Mouse (Mus musculus) cerebral cortex, adult 2 months (tissue): ENCODE measurements around the gene Lingo1.

Source experiments
- WGBS: fragments of 180-500 bp; shearing (Covaris S2); methylation state at CpG from one replicate; pipeline ENCODE4 v1.1.7; 2018; 5-methylcytosine and 5-hydroxymethylcytosine counted together

The Lingo1 gene

GRCm38 (mm10) chr9:56795721-56796655, at the start of gene Lingo1:
TSS of gene Lingo1 (minus strand) at chr9:56796468.
- WGBS: under 1% methylated on average over 87 of the region's 88 CpGs

DNA sequence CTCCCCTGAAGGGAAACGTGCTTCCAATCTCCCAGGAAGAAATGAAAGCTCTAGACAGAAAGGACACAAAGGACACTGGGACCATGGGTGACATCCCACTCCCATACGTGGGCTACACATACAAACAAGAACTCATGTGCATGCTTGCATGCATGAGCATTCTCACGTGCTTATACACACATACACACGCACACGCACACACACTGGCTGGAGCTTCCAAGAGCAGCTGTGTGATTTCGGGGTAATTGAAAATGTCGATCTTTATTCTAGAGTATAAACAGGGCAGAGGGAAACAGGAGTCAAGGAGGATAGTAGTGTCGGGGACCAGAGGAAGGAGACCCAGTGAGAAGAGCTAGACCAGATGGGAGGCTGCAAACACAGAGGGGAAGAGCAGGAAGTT, 48.4 kb upstream of the Lingo1 start:
- 66% methylated on average over 8 of the region's 8 CpGs for WGBS

DNA sequence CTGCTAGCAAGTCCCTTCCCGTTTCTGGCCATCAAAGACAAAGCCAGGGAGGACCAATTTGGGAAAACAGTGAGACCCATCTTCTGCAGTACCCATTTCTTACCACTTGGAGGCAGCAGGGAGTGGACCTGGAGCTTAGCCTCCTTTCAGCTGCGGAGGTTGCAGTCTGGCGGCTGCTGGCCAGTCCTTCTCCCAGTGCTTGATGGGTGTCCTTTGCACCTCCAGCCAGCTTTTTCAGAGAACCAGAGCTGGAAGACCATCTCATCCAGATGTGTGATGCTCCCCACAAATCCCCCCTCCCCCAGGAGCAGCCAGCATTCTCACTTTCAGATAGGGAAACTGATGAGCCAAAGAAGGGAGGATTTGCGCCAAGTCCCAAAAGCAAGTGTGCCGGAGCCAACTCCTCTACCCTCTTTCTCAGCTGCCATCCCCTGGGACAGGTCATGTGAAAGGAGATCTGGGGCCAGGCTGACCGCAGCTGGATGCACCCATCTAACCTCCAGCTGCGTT, 47.5 kb upstream of the Lingo1 start:
- 29% methylated on average over 7 of the region's 7 CpGs for WGBS

DNA sequence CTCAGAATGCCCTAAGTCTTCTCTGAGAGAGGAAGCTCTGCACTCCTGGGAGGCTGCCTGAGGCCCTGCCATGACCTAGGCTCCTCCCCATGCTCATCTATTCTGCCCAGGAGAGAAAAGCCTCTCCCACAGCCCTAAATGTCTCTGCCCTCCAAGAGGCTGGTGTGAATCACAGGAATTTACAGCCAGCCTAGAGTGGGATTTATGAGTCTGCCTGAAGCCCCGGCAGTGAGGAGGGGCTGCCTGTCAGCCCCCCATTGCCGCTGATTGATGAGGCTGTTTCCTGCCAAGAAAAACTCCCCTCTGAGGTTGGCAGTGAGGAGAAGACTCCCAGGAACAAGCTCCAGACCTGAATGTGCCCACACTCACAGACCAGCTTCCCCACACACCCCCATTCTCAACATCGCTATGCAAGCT, 46.0 kb upstream of the Lingo1 start:
- 44% methylated on average over 3 of the region's 3 CpGs for WGBS

DNA sequence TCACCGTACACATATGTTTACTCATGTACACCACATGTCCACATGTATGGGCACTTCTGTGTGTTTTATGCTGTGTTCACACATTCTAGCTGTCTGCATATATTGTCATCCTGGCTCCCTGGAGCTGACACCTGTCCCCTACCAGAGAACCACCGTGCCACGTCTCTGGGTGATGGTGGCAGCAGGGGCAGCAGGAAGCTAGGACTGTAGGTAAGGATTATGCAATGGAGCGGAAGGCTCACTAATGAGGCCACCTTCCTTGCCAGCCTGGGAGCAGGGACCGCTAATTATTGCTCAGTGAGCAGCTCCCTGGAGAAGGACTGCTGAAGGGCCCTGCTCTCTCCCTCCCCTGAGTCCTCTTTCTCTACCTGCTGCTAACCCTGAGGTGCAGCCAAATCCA, 44.5 kb upstream of the Lingo1 start:
- 77% methylated on average over 5 of the region's 5 CpGs for WGBS

DNA sequence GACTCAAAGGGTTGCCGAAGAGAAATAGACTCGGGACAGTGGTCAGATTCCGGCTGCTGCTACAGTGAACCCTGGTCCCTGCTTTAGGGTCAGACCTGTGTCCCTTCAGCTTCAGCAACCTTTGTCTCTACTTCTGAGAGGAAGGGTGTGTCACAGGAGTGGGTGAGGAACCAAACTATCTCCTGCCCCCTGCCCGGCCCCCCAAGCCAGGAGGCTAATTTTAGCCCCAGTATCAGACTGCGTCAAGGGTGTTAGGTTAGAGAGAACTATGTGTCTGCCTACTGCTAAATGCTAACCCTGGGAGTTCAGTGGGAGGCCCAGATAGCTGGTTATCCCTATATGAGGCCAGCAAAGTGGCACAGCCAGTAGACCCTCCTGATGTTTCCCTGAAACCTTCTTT, 38.9 kb upstream of the Lingo1 start:
- WGBS: 90% methylated on average over 5 of the region's 5 CpGs

- 20% methylated on average over 6 of the region's 6 CpGs for WGBS
Measured at GRCm38 (mm10) chr9:56832900-56833299, 36.6 kb upstream of the Lingo1 start.

DNA sequence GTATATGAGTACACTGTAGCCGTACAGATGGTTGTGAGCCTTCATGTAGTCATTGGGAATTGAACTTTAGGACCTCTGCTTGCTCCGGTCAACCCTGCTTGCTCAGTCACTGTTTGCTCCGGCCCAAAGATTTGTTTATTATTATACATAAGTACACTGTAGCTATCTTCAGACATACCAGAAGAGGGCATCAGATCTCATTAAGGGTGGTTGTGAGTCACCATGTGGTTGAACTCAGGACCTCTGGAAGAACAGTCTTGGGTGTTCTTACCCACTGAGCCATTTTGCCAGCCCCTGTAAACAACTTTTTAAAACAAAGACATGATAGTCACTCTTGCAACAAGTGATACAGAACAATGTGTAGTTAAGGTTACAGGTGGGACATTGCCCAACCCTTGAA, 35.6 kb upstream of the Lingo1 start:
- WGBS: 88% methylated on average over 3 of the region's 3 CpGs

DNA sequence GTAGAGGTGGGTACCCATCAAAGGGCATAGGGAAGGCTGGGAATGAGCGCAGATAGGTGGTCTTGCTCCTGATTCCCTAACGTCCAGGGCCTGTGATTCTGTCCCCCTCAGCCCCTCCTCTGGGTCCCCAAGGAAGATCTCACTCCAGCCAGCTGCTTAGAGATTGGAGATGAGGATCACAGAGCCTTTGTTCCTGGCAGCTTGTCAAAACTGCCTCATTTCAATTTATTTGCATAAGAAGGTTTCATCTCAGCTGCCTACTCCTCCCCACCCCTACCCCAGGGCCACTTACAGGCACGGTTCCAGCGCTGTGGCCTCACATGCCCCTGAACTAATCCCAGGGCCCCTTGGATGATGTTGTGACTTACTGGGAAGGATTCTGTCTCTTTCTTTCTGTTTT, 33.9 kb upstream of the Lingo1 start:
- 28% methylated on average over 4 of the region's 4 CpGs for WGBS

DNA sequence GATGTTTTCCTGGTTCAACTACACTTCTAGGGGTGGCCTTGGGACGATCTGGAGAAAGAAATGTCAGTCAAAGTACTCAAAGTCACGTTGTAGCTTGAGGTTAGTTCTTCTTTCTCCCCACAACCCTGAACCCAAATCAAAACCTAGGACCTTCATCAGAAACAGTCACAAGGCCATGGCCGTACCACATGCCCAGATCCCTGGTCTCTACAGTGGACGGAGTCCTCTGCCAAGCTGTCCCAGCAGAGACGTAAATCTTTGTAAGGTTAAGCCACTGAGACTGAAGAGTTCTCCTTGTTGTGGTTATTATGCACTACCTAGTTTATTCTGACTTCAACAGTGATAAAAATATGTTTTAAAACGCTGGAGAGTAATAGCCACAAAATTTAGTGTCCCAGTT, 32.6 kb upstream of the Lingo1 start:
- WGBS: 88% methylated on average over 6 of the region's 6 CpGs

GRCm38 (mm10) chr9:56828146-56828545, 31.9 kb upstream of the Lingo1 start:
- 48% methylated on average over 9 of the region's 9 CpGs for WGBS

- 34% methylated on average over 21 of the region's 21 CpGs for WGBS
Measured at GRCm38 (mm10) chr9:56825476-56826213, 29.4 kb upstream of the Lingo1 start.

DNA sequence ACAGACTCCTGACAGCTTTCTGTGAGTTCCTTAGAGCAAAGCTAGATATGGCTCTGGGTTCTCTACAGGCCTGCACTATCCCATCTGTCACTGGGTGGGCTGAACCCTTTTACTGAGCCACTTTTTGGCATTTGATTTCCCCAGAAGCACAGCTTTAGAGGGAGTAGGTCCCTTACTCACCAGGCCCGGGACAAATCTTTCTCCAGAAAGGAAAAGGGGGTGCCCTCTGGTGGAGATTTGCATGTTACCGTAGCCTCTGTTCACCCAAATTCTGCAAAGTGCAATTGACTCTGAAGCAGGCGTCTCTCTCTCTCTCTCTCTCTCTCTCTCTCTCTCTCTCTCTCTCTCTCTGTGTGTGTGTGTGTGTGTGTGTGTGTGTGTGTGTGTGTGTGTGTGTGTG, 28.6 kb upstream of the Lingo1 start:
- WGBS: 11% methylated on average over 3 of the region's 3 CpGs

- 63% methylated on average over 1 of the region's 1 CpGs for WGBS
Measured at GRCm38 (mm10) chr9:56810916-56811315, 14.6 kb upstream of the Lingo1 start.

GRCm38 (mm10) chr9:56807990-56808389, 11.7 kb upstream of the Lingo1 start:
- WGBS: 86% methylated on average over 6 of the region's 6 CpGs

DNA sequence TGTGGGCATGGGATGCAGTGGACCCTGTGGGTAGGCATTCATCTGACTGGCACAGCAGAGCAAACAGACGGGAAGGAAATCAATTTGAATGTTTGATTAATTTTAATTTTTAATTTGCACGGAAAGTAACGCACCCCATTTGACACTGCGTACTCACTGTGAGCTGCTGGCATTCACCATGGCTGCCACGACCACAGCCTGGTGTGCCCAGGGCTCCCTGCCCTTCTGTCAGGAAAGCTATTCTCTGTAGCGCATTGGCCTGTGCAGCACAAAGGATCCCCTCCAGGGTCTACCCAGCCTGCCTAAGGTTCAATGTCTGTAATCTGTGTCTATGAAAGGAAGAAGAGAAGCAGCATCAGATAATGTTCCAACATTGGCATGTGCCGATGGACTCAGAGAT, 6.9 kb upstream of the Lingo1 start:
- 91% methylated on average over 7 of the region's 7 CpGs for WGBS

DNA sequence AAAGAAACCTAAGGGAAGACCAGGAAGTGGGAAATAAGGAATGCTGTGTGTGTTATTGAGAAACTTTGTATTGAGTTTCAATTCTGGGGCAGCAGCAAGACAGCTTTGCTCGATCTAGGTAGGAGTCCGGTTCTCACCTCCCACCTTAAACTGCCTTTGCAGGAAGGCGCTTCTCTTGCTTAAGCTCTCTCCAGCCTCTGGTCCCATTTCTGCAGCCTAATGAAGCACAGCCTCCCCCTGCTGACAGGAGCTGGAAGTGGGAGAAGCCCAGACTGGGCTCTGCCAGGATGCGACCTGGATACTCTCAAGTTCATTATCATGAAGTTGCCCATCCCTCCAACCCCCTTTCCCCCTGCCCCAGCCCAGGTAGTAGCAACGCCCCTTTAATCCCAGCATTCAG, 1.6 kb upstream of the Lingo1 start:
- 13% methylated on average over 5 of the region's 5 CpGs for WGBS

DNA sequence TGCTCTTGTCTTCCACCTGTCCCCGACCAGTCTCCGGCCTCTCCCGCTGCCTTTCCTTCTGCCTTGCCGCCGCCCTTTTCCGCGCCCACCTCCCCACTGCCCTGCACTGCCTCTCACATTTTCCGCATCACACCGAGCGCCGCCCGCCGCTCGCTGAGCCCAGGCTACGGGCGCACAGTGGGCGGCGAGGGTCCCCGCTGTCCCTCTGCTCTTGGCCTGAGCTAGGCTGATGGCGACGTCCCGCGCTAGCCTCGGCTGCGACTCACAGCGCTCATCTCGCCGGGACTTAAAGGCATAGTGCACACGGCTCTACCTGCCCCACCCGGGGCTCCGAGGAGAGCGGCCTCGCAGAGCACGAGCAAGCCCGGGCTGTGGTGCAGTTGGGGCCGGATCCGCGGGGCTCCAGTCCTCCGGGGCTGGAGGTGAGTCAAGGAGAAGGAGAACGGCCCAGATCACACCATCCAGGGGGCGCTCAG, 426 bp upstream of the Lingo1 start:
- under 1% methylated on average over 41 of the region's 41 CpGs for WGBS

DNA sequence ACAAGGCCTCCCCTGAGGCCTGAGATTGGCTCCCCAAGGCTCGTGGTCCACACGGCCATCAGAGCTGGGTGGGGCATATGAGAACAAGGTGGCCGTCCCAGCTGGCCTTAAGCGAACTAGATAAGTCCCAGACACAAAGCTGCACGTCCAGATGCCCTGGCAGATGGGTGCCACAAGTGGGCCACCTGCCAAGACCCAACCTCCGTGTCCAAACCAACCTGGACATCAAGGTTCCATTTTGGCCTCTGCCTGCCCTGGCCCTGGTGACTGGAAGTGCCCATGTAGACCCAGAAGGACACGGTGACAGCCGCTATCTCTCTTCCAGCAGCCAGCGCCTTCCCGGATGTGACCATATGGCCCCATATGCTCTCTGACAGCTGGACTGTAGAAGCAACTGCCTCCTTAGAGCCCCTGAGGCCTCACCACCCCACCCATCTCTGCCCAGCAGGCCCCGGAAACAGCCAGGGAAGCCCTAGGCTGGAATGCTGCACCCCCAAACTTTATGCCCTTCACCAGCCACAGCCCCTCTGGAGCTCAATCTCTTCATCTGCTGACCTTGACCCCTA, 4.5 kb downstream of the Lingo1 start:
- 66% methylated on average over 11 of the region's 11 CpGs for WGBS

GRCm38 (mm10) chr9:56784576-56784975, 11.7 kb downstream of the Lingo1 start:
- WGBS: 59% methylated on average over 10 of the region's 10 CpGs

DNA sequence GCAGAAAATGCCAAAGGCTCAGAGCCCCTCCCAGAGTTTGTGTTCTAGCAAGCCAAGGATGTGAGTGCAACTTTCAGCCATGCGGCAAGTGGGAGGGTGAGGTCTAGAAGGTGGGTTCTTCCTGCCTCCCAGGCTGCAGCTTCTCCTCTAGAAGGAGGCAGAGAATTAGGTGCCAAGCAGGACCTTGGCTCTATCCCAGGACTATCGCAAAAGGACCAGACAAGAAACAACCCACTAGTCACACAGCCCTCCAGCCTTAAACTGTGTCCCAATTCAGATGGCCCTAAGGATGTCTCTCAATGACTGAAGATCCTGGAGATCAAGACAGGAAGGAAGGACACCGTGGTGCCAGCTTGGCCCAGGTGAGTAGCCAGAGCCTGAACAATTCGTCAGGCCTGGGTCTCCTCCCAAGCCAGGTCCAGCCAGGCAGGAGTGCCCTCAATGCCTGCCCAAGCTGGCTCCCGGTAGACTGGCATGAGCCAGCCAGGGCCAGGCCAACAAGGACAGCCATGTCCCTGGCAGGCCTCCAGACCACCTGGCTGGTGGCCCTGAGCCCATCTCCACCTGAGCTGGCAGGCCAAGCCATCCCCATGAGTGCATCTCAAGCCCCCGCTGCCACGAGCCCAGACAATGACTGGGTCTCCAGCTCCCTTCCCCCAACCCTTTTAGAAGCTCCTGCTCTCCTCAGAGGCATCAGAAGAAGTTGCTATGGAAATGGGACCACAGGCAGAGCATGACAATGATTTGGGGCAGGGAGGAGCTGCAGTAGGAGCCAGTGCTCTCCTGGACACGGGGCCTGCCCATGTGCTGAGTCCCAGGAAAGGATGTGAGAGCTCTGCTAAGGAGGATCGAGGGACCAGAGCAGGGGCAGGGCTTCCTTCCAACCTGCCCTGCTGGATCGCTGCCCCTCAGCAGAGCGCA, 19.1 kb downstream of the Lingo1 start:
- WGBS: 42% methylated on average over 11 of the region's 11 CpGs
